Mouse (Mus musculus): ENCODE results near the gene Ank3.

GRCm38 (mm10) chr10:69617537-69618112 is 219.1 kb downstream of the Ank3 start:
- TF ChIP-seq CTCF (IDR thresholded peaks at IDR 0.05; ENCODE audit: extremely low read depth, insufficient read length, insufficient replicate concordance, low read depth, low read length) (no peak), POLR2A (IDR thresholded peaks at IDR 0.05; ENCODE audit: low read depth, low read length) (no peak)
